Mouse (Mus musculus): Measurements from ENCODE around the gene Timm8a2. TPM values are rescaled to one million over a fixed set of nuclear protein-coding genes. Genes with fewer than 3 reads are reported as not detected.

Gene Timm8a2
- polyA plus RNA-seq, 1 experiment from 2014 or later = not detected

DNA sequence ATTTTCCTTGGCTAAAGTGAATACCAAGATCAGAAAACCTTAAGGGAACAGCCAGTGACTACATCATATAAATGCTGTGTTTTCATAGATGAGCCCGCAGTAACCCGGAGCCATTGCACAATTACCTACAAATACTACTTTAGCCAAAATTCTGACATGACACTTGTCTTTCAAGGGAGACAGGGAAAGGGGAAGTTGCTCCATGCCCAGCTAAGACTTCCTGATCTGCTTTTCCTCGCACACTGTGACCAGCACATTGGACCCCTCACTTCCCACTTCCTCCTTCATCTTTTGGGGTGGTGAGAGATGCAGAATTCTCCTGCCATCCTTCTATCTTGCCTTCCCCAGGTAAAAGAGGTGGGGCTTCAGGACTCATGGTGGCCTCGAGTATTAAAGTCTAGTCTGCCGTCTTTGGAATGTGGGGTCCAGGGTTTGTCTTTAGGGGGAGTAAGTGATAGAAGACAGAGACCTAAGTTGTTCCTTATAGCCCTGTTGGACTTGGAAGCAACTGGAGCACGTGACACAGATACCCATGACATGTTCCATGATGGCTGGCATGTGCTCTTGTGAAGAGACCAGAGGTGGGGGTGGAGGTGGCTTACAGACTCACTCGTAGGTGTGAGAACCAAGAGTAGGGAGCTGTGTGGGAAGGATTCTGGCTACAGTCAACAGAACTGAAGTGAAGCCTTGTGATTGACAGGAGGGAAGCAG, 39.5 kb upstream of the Timm8a2 start:
- 56% methylated on average over 7 of the region's 7 CpGs for WGBS (ENCODE audit: insufficient replicate concordance)
- no peak for ATAC-seq

GRCm38 (mm10) chr14:121995557-121995870, 39.0 kb upstream of the Timm8a2 start:
- Histone ChIP-seq H3K4me3 (no peak overlapping the region), H3K36me3 (peaks cover 33% of the 10 kb centered on the region), H3K9ac (no peak overlapping the region), H3K27me3 (replicated peaks) (no peaks in the 10 kb centered on the region), H3K27ac (no peak overlapping the region), H3K4me1 (peaks cover 21% of the 10 kb centered on the region), H3K4me2 (no peak overlapping the region), H3K9me3 (replicated peaks) (no peaks in the 10 kb centered on the region)
- WGBS (ENCODE audit: insufficient replicate concordance) = 13% methylated on average over 1 of the region's 1 CpGs
- ATAC-seq = no peak

More for the DNA sequence above, 39.5 kb upstream of the Timm8a2 start:
- Histone ChIP-seq H3K4me3 (no peak overlapping the region), H3K27ac (no peak overlapping the region), H3K27me3 (replicated peaks) (no peaks in the 10 kb centered on the region), H3K9ac (no peak overlapping the region), H3K4me1 (peaks cover 21% of the 10 kb centered on the region), H3K9me3 (replicated peaks) (no peaks in the 10 kb centered on the region), H3K36me3 (peaks cover 33% of the 10 kb centered on the region), H3K4me2 (no peak overlapping the region)

DNA sequence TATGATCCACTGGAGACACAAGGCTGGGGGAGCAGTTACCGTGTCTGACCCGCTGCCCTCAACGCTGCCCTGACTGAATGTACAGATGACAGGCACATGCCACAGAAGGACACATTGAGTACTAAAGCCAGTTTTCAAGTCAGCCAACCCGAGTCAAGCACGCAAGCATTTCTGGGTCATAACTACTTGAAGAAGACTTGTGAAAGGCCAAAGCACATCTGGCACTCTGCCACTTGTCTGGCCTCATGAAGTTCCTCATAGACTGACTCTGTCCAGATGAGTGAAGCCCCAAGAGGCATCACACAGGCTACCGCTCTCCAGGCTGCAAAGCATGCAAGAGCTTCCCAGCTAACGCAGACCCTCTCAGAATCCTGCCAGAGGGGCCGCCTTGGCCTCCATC, 37.7 kb upstream of the Timm8a2 start:
- no peak overlapping the region for H3K4me2 ChIP-seq
- no peak overlapping the region for H3K4me3 ChIP-seq
- peaks cover 33% of the 10 kb centered on the region for H3K36me3 ChIP-seq
- H3K9ac ChIP-seq = no peak overlapping the region
- peaks cover 21% of the 10 kb centered on the region for H3K4me1 ChIP-seq
- H3K27ac ChIP-seq = no peak overlapping the region
- WGBS (ENCODE audit: insufficient replicate concordance) = 85% methylated on average over 8 of the region's 8 CpGs
- no peaks in the 10 kb centered on the region for H3K27me3 ChIP-seq (replicated peaks)
- no peaks in the 10 kb centered on the region for H3K9me3 ChIP-seq (replicated peaks)
- no peak for ATAC-seq

DNA sequence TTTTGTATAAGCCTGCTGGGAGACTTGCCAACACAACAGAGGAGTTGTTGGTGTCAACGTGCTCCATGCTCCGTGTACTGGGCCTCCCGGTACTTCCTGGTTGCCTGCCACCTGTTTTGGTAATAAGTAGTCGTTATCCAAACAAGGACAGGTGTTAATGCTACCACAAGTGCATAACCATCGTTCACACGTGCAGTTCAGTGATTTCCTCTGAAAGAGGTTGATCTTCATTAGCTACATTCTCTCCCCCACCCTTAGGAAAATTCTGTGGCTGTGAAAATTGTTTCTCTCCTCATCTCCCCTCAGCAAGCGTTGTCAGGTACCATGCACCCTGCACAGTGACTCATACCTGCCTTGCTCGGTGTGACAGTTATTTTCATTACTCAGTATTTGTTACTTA, 35.0 kb upstream of the Timm8a2 start:
- peaks cover 30% of the 10 kb centered on the region for H3K4me1 ChIP-seq
- WGBS (ENCODE audit: insufficient replicate concordance) = 69% methylated on average over 8 of the region's 8 CpGs

GRCm38 (mm10) chr14:122000346-122001105, 33.9 kb upstream of the Timm8a2 start:
- Histone ChIP-seq H3K4me3 (no peak overlapping the region), H3K27ac (no peak overlapping the region), H3K27me3 (replicated peaks) (no peaks in the 10 kb centered on the region), H3K4me2 (no peak overlapping the region), H3K36me3 (peaks cover 19% of the 10 kb centered on the region), H3K9me3 (replicated peaks) (no peaks in the 10 kb centered on the region), H3K9ac (no peak overlapping the region), H3K4me1 (peaks cover 19% of the 10 kb centered on the region)
- no peak for ATAC-seq
- 87% methylated on average over 17 of the region's 17 CpGs for WGBS (ENCODE audit: insufficient replicate concordance)

More for the DNA sequence above, 35.0 kb upstream of the Timm8a2 start:
- no peak overlapping the region for H3K4me2 ChIP-seq
- H3K9me3 ChIP-seq (replicated peaks) = no peaks in the 10 kb centered on the region
- H3K36me3 ChIP-seq = peaks cover 28% of the 10 kb centered on the region
- no peak overlapping the region for H3K4me3 ChIP-seq
- H3K27me3 ChIP-seq (replicated peaks) = no peaks in the 10 kb centered on the region
- H3K27ac ChIP-seq = no peak overlapping the region
- no peak for ATAC-seq
- H3K9ac ChIP-seq = no peak overlapping the region

- H3K4me1 ChIP-seq = peaks cover 16% of the 10 kb centered on the region
- H3K36me3 ChIP-seq = peaks cover 8% of the 10 kb centered on the region; the same call in 1 of the 2 replicates
- no peak overlapping the region for H3K27ac ChIP-seq
- H3K9ac ChIP-seq = no peak overlapping the region
- no peak for ATAC-seq
- 73% methylated on average over 7 of the region's 7 CpGs for WGBS (ENCODE audit: insufficient replicate concordance)
- H3K4me3 ChIP-seq = no peak overlapping the region
- H3K4me2 ChIP-seq = no peak overlapping the region
- no peaks in the 10 kb centered on the region for H3K27me3 ChIP-seq (replicated peaks)
- no peaks in the 10 kb centered on the region for H3K9me3 ChIP-seq (replicated peaks)
These were observed 32.2 kb upstream of the Timm8a2 start for GRCm38 (mm10) chr14:122002224-122002623.

- Histone ChIP-seq H3K9me3 (replicated peaks) (no peaks in the 10 kb centered on the region), H3K4me2 (no peak overlapping the region), H3K27me3 (replicated peaks) (no peaks in the 10 kb centered on the region), H3K27ac (no peak overlapping the region), H3K4me3 (no peak overlapping the region), H3K36me3 (peaks cover 4% of the 10 kb centered on the region; the same call in 1 of the 2 replicates), H3K9ac (no peak overlapping the region), H3K4me1 (peaks cover 22% of the 10 kb centered on the region)
- peak; percentile 82 for ATAC-seq
These were observed 30.7 kb upstream of the Timm8a2 start for GRCm38 (mm10) chr14:122003812-122004211.

GRCm38 (mm10) chr14:122008261-122008660, 26.2 kb upstream of the Timm8a2 start:
- Histone ChIP-seq H3K4me2 (no peak overlapping the region), H3K27me3 (replicated peaks) (no peaks in the 10 kb centered on the region), H3K4me3 (no peak overlapping the region), H3K9ac (no peak overlapping the region), H3K4me1 (peaks cover 38% of the 10 kb centered on the region), H3K36me3 (peaks cover 8% of the 10 kb centered on the region; the same call in 1 of the 2 replicates), H3K9me3 (replicated peaks) (no peaks in the 10 kb centered on the region), H3K27ac (no peak overlapping the region)
- WGBS (ENCODE audit: insufficient replicate concordance) = 68% methylated on average over 4 of the region's 4 CpGs
- ATAC-seq = no peak

- WGBS (ENCODE audit: insufficient replicate concordance) = 70% methylated on average over 13 of the region's 13 CpGs
- H3K36me3 ChIP-seq = peaks cover 8% of the 10 kb centered on the region; the same call in 1 of the 2 replicates
- ATAC-seq = no peak
These were observed 25.0 kb upstream of the Timm8a2 start for GRCm38 (mm10) chr14:122009502-122009901.

DNA sequence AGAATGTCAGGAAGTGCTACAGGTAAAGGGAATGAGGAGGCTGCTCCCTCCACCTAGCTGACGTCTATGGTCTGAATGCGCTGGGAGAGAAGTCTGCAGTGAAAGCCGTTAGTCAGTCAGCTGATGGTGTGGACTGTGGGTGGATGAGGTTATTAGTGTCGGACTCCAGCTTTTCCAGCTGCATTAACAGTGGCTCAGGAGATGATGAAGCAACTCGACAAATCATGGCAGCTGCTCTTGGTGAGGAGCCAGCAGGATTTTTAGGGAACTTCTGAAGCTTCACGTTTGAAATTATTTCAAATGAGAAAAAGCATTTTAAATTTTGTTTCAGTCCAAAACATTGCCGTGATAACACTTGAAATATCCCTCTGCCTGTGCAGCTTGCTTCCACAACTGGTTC, 24.2 kb upstream of the Timm8a2 start:
- no peak overlapping the region for H3K9ac ChIP-seq
- peaks cover 8% of the 10 kb centered on the region; the same call in 1 of the 2 replicates for H3K36me3 ChIP-seq
- no peak overlapping the region for H3K27ac ChIP-seq
- H3K4me1 ChIP-seq = peaks cover 35% of the 10 kb centered on the region
- no peak for ATAC-seq
- 79% methylated on average over 7 of the region's 7 CpGs for WGBS (ENCODE audit: insufficient replicate concordance)
- H3K27me3 ChIP-seq (replicated peaks) = no peaks in the 10 kb centered on the region
- H3K4me2 ChIP-seq = no peak overlapping the region
- H3K4me3 ChIP-seq = no peak overlapping the region
- H3K9me3 ChIP-seq (replicated peaks) = no peaks in the 10 kb centered on the region

More at GRCm38 (mm10) chr14:122009502-122009901, 25.0 kb upstream of the Timm8a2 start:
- Histone ChIP-seq H3K27ac (no peak overlapping the region), H3K9ac (no peak overlapping the region), H3K4me2 (no peak overlapping the region), H3K4me1 (peaks cover 35% of the 10 kb centered on the region), H3K9me3 (replicated peaks) (no peaks in the 10 kb centered on the region), H3K4me3 (no peak overlapping the region), H3K27me3 (replicated peaks) (no peaks in the 10 kb centered on the region)

DNA sequence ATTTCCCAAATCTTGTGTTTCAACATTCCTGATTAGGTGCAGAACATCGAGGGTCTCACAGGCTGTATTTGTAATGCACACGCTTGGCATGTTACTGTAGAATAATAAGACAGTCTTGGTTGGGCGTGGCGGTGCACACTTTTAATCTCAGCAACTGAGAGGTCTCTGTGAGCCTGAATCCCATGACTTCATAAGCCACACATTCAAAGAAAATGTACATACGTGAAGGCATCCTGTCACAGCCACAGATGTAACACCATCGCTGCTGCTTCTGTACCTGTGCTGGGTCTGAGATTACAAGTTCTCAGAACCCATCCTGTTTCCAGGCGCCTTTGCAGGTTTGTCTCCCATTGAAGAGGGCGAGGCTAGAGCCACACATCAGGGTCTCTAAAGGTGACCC, 22.7 kb upstream of the Timm8a2 start:
- ATAC-seq = no peak
- Histone ChIP-seq H3K4me3 (no peak overlapping the region), H3K9me3 (replicated peaks) (no peaks in the 10 kb centered on the region), H3K4me2 (no peak overlapping the region), H3K36me3 (peaks cover 8% of the 10 kb centered on the region; the same call in 1 of the 2 replicates), H3K27me3 (replicated peaks) (no peaks in the 10 kb centered on the region), H3K27ac (0 out of 2 replicates have a peak overlapping the region, but pooled peaks have one; percentile 11), H3K4me1 (peaks cover 35% of the 10 kb centered on the region), H3K9ac (no peak overlapping the region)
- 74% methylated on average over 8 of the region's 8 CpGs for WGBS (ENCODE audit: insufficient replicate concordance)

DNA sequence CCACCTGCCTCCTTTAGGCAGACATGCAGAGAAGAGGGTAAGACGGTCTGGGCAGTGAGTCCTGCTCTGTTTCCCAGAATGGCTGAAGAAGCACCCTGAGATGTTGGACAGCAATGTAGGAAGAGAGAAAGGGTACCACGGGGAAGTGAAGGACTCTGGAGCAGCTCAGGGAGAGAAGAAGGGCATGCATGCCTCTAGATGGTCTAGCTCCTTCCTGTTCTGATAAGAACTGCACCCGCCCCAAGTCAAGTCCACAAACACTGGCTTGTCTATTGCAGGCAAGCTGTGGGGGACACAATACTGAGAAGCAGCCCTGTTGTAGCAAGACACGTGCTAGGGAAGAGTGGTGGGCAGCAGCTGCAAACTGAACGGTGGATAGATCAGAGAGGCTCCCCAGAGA, 22.3 kb upstream of the Timm8a2 start:
- no peaks in the 10 kb centered on the region for H3K9me3 ChIP-seq (replicated peaks)
- H3K4me3 ChIP-seq = no peak overlapping the region
- H3K9ac ChIP-seq = no peak overlapping the region
- WGBS (ENCODE audit: insufficient replicate concordance) = 22% methylated on average over 5 of the region's 5 CpGs
- peaks cover 8% of the 10 kb centered on the region; the same call in 1 of the 2 replicates for H3K36me3 ChIP-seq
- no peak overlapping the region for H3K4me2 ChIP-seq
- 0 out of 2 replicates have a peak overlapping the region, but pooled peaks have one; percentile 11 for H3K27ac ChIP-seq
- H3K27me3 ChIP-seq (replicated peaks) = no peaks in the 10 kb centered on the region
- ATAC-seq = peak; percentile 36; the same call in 1 of the 2 replicates
- peaks cover 35% of the 10 kb centered on the region for H3K4me1 ChIP-seq
